Mouse (Mus musculus) lung, adult 2 months (tissue): Measurements from ENCODE around the gene Pappa2.

Source experiments
- CTCF ChIP-seq: fragments of 200-500 bp; IDR thresholded peaks from 2 replicates; pipeline ENCODE4 v1.5.1; 2011; ENCODE audit warnings: mild to moderate bottlenecking, low read length, control low read depth; ENCODE audit not compliant: insufficient read depth
- POLR2A ChIP-seq: fragments of 200-500 bp; IDR thresholded peaks from 2 replicates; pipeline ENCODE4 v1.6.1; 2011; ENCODE audit warnings: low read depth, mild to moderate bottlenecking, control low read depth, low read length, borderline replicate concordance; ENCODE audit errors: extremely low read depth

DNA sequence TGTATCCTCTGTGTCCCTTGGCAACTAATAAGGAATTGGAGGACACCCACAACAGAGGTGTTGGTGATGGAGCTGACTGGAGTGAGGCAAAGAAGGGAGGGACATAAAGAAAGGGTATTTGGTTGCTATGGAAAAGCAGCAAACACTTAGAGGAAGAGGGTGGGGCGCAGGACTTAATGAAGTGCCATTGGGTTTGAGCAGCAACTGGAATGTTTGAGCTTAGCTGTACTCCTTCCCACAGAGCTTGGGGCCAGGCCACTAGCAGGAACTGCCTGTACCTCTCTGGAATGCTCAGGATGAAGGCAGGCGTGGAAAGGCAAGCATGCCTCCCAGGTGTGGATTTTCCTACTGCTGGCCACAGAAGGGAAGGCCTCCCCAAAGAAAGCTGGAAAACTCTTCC is 281.0 kb downstream of the Pappa2 start:
- TF ChIP-seq CTCF (no peak), POLR2A (peak; percentile 37; the same call in 1 of the 2 replicates)
